Mouse (Mus musculus) brain, embryonic 14.5 days (tissue): Measurements from ENCODE around the gene Slc8a3.

Experiments used
- CTCF ChIP-seq: fragments of 200-500 bp; IDR thresholded peaks from 2 replicates; pipeline ENCODE4 v1.5.1; 2012; ENCODE audit warnings: inconsistent platforms, mild to moderate bottlenecking, moderate library complexity, borderline replicate concordance; ENCODE audit not compliant: insufficient read depth, insufficient read length; ENCODE audit errors: extremely low read depth
- POLR2A ChIP-seq: fragments of 200-500 bp; IDR thresholded peaks from 2 replicates; pipeline ENCODE4 v1.6.1; 2012; ENCODE audit warnings: mild to moderate bottlenecking, inconsistent platforms, borderline replicate concordance; ENCODE audit not compliant: poor library complexity, insufficient read depth, insufficient read length, severe bottlenecking; ENCODE audit errors: extremely low read depth

DNA sequence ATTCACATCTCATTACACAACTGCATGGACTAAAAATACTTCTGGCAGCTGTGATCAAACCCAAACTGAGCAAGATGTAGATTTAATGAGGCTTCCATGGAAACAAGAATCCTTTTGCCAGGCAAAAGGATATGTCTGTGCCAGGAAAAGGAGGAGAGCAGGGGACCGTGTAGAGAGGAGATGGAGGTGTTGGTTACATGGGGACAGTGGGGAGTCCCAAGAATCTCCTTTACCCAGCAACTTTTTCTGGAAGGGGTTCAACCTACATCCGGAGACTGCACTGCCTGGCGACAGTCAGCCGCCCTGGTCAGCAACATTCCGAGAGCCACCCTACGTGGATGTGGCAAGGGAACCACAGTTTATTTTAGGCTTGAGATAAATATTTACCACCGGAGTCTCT, 88.0 kb downstream of the Slc8a3 start:
- TF ChIP-seq CTCF, result no peak
- TF ChIP-seq POLR2A, result no peak
